Mouse (Mus musculus) lung, embryonic 14.5 days (tissue): ENCODE data around the gene Chst1. TPM values are rescaled to one million over a fixed set of nuclear protein-coding genes. Genes with fewer than 3 reads are reported as not detected.
A peak's percentile ranks its signal among the peaks of the same experiment; 100 is the strongest.

ENCODE experiments used
- ATAC-seq: fragments of 200-750 bp; cut with Nextera tagmentation; 2 replicates; pipeline ENCODE4 v1.8.0; 2017; ENCODE audit warnings: mild to moderate bottlenecking, moderate TSS enrichment, moderate library complexity; ENCODE audit not compliant: insufficient read depth
- DNase-seq: peaks from one replicate; pipeline ENCODE4 v3.0.0-alpha.2; 2015
- H3K27ac ChIP-seq: fragments of 300-500 bp; sonication (generic); 2 replicates; pipeline ENCODE4 v1.5.1; 2014; ENCODE audit warnings: low read depth, mild to moderate bottlenecking, moderate library complexity
- H3K27me3 ChIP-seq: fragments of 300-500 bp; sonication (generic); 2 replicates; pipeline ENCODE4 v1.6.1; 2014; ENCODE audit warnings: low read length, control low read depth; ENCODE audit not compliant: insufficient read depth
- H3K36me3 ChIP-seq: fragments of 300-500 bp; sonication (generic); 2 replicates; pipeline ENCODE4 v1.6.1; 2014; ENCODE audit warnings: control low read depth; ENCODE audit not compliant: insufficient read depth
- H3K4me1 ChIP-seq: fragments of 300-500 bp; sonication (generic); 2 replicates; pipeline ENCODE4 v1.6.1; 2014; ENCODE audit warnings: antibody characterized with exemption, control low read depth; ENCODE audit not compliant: insufficient read depth
- H3K4me2 ChIP-seq: fragments of 300-500 bp; sonication (generic); 2 replicates; pipeline ENCODE4 v1.6.1; 2014; ENCODE audit warnings: mild to moderate bottlenecking
- H3K4me3 ChIP-seq: fragments of 300-500 bp; sonication (generic); 2 replicates; pipeline ENCODE4 v1.5.1; 2014; ENCODE audit warnings: low read depth, low read length
- H3K9ac ChIP-seq: fragments of 300-500 bp; sonication (generic); 2 replicates; pipeline ENCODE4 v1.6.1; 2014
- H3K9me3 ChIP-seq: fragments of 300-500 bp; sonication (generic); 2 replicates; pipeline ENCODE4 v1.6.1; 2016; ENCODE audit warnings: low read depth, low read length, control low read depth
- CTCF ChIP-seq: IDR thresholded peaks from 2 replicates; pipeline ENCODE4 v1.5.1; 2016; ENCODE audit warnings: antibody characterized with exemption, low read depth
- WGBS: fragments of 180-500 bp; shearing (Covaris S2); extraction: QIAGEN DNeasy Blood & Tissue Kit; methylation state at CpG from one replicate; pipeline ENCODE4 v1.1.7; 2014; 5-methylcytosine and 5-hydroxymethylcytosine counted together
- polyA plus RNA-seq: library from polyadenylated mRNA; unstranded; fragments of >200 nt; fragmentation: Nextera tagmentation; extraction: Ambion mirVana; gene quantifications from 2 replicates; pipeline ENCODE4 v1.2.1, GENCODE M21; 2014

The Chst1 gene
- polyA plus RNA-seq, 1 experiment from 2014 or later: 1.8 TPM

DNA sequence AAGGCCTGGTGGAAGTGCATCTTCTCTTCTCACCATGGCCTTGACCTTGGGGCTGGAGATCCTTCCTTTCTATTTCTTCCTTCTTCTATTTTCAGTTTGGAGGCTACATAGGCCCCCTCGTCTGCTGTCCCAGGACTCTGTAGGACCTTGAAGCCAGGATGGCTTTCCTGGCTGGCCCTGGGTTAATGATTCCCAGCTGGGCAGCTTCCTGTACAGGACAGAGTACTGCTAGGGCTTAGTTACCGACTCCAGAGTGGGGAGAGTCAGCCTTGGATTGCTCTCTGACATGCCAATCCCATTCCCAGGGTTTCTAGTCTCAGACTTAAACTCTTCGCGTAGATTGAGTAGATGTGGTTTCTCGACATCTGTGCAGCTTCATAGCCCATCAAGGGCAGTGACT is 16.9 kb upstream of the Chst1 start:
- Histone ChIP-seq H3K27ac (no peak overlapping the region), H3K9me3 (no peaks in the 10 kb centered on the region; the same call in 1 of the 2 replicates), H3K36me3 (no peaks in the 10 kb centered on the region), H3K9ac (no peak overlapping the region), H3K4me2 (no peak overlapping the region), H3K27me3 (no peaks in the 10 kb centered on the region), H3K4me3 (no peak overlapping the region), H3K4me1 (no peaks in the 10 kb centered on the region)
- 57% methylated on average over 5 of the region's 5 CpGs for WGBS
- ATAC-seq (no peak), DNase-seq (no peak)
- no peak for TF ChIP-seq CTCF

DNA sequence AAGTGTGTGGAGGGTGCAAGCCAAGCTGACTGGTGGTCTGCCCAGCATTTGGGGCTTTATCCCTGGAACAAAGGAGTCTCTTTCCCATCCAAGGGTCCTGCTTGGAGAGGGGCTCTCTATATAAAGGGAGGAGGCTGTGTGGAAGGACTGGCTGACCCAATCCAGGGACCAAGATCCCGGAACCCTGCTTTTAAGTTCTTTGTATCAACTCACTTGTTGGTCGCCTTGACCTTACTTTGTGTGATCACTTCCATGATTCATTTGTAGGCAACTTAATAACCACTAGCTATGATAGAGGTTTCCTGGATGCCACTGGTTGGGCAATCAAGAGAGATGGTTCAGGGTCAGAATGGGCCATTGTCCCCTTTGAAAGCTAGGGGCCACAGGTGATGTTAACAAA is 11.7 kb upstream of the Chst1 start:
- Histone ChIP-seq H3K4me1 (no peaks in the 10 kb centered on the region), H3K4me3 (no peak overlapping the region), H3K9me3 (no peaks in the 10 kb centered on the region; the same call in 1 of the 2 replicates), H3K36me3 (no peaks in the 10 kb centered on the region), H3K27me3 (no peaks in the 10 kb centered on the region), H3K9ac (no peak overlapping the region), H3K27ac (no peak overlapping the region), H3K4me2 (no peak overlapping the region)
- WGBS: 93% methylated on average over 2 of the region's 2 CpGs
- TF ChIP-seq CTCF: no peak
- ATAC-seq: no peak
- DNase-seq: no peak

DNA sequence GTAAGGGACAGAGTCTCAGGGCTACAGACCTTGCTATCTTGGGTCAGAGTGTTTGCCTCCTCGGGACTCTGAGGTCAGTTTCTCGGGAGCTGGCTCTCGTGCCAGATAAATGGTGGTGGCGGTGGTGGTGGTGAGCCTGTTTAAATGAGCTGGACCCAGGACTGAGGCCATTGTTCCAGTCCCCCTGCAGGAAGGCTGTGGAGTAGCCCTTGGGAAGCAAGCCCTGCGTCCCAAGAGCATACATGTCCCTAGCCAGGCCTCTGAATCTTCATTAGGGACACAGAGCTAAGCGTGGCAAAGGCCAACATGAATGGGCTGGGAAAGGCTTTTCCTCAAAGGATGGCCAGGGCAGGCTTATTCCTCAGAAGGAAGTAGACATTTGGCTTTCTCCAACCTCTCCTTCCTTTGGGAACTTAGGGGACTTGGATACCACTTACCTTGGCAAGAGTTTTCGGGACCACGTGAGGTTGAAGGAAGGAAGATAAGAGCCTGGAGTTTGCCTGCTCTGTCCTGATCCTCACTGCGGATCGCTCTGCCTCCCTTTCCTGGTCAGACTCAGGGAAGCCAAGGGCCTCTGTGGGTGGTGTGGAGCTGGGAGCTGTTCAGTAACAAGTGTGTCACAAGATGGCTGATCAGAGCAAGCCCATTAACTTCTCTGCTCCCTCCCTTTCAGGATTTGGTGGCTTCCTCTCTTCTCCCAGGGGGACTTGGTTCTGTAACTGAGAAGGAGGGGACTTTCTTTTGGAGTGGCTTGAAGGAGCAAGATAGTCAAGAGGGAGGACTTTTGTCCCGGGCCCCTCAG is 4.4 kb upstream of the Chst1 start:
- H3K27ac ChIP-seq: no peak overlapping the region
- no peaks in the 10 kb centered on the region for H3K9me3 ChIP-seq
- H3K36me3 ChIP-seq: no peaks in the 10 kb centered on the region
- ATAC-seq (no peak), DNase-seq (no peak)
- H3K4me1 ChIP-seq: no peaks in the 10 kb centered on the region
- no peak overlapping the region for H3K4me2 ChIP-seq
- 48% methylated on average over 11 of the region's 11 CpGs for WGBS
- no peak overlapping the region for H3K4me3 ChIP-seq
- no peak overlapping the region for H3K9ac ChIP-seq
- peak; percentile 37 for TF ChIP-seq CTCF
- peaks cover 2% of the 10 kb centered on the region for H3K27me3 ChIP-seq

DNA sequence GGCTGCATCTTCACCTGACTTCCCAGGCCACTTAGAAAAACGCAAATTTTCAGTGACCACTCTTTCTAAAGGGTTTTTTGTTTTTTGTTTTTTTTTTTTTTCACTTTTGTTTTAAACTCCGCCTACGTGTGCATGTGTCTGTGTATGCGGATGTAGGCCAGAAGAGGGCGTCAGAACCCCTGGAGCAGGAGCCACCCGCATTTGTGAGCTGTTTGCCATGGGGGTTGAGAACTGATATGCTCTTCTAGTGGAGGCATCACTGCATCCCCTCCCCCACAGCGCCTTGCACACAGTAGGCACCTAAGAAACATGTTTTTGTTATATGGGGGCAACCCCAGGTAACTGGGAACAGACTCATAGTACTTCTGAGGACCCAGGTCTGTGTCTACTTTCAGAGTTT is 2.2 kb upstream of the Chst1 start:
- Histone ChIP-seq H3K4me3 (no peak overlapping the region), H3K27ac (no peak overlapping the region), H3K9me3 (no peaks in the 10 kb centered on the region), H3K36me3 (no peaks in the 10 kb centered on the region), H3K9ac (no peak overlapping the region), H3K4me1 (no peaks in the 10 kb centered on the region), H3K4me2 (no peak overlapping the region), H3K27me3 (peaks cover 23% of the 10 kb centered on the region)
- peak; percentile 26 for DNase-seq
- 17% methylated on average over 7 of the region's 7 CpGs for WGBS
- ATAC-seq: no peak
- TF ChIP-seq CTCF: peak; percentile 49

DNA sequence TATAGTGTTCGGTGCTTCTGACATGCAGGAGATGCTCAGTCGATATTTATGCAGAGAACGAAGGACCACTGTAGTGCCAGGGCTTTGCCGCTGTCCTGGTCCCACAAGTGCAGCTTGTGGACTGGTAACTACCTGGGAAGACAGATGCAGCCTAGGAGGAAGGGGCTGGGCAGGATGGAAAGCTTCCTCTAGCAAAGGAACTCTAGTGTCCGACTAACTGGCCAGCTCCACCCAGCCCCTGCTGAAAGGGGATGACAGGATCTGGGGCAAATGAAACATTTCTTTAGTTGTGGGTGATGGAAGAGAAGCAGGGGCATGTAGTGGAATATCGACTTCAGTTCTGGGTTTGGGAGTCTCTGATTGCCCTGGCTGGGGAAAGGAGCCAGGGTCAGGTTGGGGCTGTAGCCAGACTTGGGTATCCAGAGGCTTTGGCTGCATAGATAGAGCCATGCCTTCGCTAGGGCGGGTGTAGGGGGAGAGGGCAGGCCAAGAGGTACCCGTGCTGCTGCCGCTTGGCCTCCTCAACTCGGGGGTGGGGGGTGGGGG is 493 bp upstream of the Chst1 start:
- Histone ChIP-seq H3K36me3 (no peaks in the 10 kb centered on the region), H3K4me1 (no peaks in the 10 kb centered on the region), H3K27ac (no peak overlapping the region), H3K9ac (no peak overlapping the region), H3K4me3 (peak overlapping the region; percentile 61), H3K4me2 (peak overlapping the region; percentile 98), H3K27me3 (peaks cover 28% of the 10 kb centered on the region), H3K9me3 (no peaks in the 10 kb centered on the region)
- WGBS: 23% methylated on average over 10 of the region's 11 CpGs
- ATAC-seq (peak; percentile 35; the same call in 1 of the 2 replicates), DNase-seq (peak; percentile 34)
- no peak for TF ChIP-seq CTCF

DNA sequence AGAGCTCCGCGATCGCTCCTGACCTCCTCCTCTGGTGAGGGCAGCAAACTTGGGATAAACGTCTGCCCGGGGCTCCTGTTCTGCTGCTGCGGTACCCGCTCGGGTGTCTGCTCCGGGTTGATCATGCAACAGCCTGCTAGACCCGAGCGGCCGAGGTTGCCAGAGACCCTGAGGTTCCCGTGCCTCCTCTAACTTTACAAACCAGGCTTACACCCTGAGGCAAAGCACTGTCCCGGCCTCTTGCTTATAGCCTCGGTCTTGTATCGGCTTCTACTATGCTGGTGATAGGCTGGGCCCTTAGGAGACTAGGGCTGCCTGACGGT is 802 bp downstream of the Chst1 start:
- H3K9ac ChIP-seq: peak overlapping the region; percentile 54
- no peaks in the 10 kb centered on the region for H3K36me3 ChIP-seq
- H3K4me2 ChIP-seq: peak overlapping the region; percentile 98
- no peak overlapping the region for H3K27ac ChIP-seq
- no peaks in the 10 kb centered on the region for H3K4me1 ChIP-seq
- ATAC-seq (no peak), DNase-seq (peak; percentile 25)
- peaks cover 28% of the 10 kb centered on the region for H3K27me3 ChIP-seq
- WGBS: 2% methylated on average over 17 of the region's 17 CpGs
- no peaks in the 10 kb centered on the region for H3K9me3 ChIP-seq
- no peak for TF ChIP-seq CTCF
- peak overlapping the region; percentile 61 for H3K4me3 ChIP-seq

DNA sequence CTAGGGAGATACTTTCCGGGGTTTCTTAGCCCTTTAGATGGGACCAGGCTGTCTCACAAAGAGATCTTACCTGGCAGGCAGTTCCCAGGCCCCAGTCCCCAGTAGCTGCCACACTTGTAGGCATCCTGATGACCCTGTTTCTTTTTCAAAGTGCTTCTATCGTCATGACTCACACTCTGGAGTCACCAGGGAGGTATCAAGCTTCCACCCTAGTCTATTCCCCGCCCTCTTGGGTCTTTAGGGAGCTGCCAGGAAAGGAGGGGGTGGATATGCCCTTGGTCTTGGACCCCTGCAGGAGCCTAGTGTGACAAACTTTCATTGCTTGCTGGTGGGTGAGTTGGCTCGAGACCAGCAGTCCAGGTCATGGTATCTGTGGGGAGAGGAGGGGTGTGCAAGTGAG is 1.7 kb downstream of the Chst1 start:
- Histone ChIP-seq H3K36me3 (no peaks in the 10 kb centered on the region), H3K27me3 (peaks cover 28% of the 10 kb centered on the region), H3K4me3 (no peak overlapping the region), H3K4me2 (no peak overlapping the region), H3K9ac (no peak overlapping the region), H3K9me3 (no peaks in the 10 kb centered on the region), H3K27ac (no peak overlapping the region), H3K4me1 (no peaks in the 10 kb centered on the region)
- ATAC-seq (no peak), DNase-seq (no peak)
- WGBS: 38% methylated on average over 4 of the region's 4 CpGs
- TF ChIP-seq CTCF: no peak
